Comparison of ENCODE assay signal across 9 mouse cellular contexts in the genomic region with DNA sequence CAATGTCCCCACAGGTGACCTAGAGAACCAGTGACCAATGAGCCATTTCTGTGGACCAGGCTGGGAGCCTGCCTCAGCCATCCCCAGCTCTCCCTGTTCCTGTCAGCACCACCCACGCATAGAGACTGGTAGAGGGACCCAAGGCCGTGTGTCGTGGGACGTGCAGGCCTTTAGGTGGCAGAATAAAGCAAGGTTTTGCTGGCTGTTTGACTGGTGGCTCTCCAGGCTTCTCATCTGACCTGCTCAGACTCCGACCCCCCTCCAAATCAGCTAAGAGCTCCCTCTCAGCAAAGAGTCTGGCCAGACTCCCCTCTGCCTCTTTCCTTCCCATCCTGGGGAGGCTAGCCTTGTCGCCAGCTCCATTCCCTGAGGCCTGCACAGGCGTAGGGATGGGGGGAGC. TPM values are rescaled to one million over a fixed set of nuclear protein-coding genes. Genes with fewer than 3 reads are reported as not detected.
A peak's percentile ranks its signal among the peaks of the same experiment; 100 is the strongest.
DNase-seq lines count a peak whose midpoint lies in the region; ATAC-seq and TF ChIP-seq lines count a peak whose summit lies in the region.
"Had no signal": no experiment of that assay in that cellular context is flagged by ENCODE, and none has a peak within 500 bp of the region (broad histone marks: within the 10 kb centered on the region; RNA-seq: fewer than 3 reads in every experiment).

No protein-coding gene starts in this region.

- peak; percentile 73 to 80 for DNase-seq in cerebellum, adult 18-20 months
- peak; percentile 82 for DNase-seq in midbrain, postnatal 0 days (ENCODE audit: low spot score)
- DNase-seq in thymus, postnatal 4 days = no peak
- DNase-seq in lung, postnatal 0 days (ENCODE audit: low spot score) = no peak
- DNase-seq in thymus, postnatal 10 days (ENCODE audit: low spot score in 2 of 2) = no peak

- H3K9me3 ChIP-seq in intestine, postnatal 0 days (ENCODE audit: control insufficient read depth) = no peaks in the 10 kb centered on the region
- H3K9me3 ChIP-seq in intestine, embryonic 16.5 days (ENCODE audit: control insufficient read depth, low read length) = no peaks in the 10 kb centered on the region
- no peaks in the 10 kb centered on the region for H3K9me3 ChIP-seq in forebrain, embryonic 15.5 days
- no peaks in the 10 kb centered on the region for H3K9me3 ChIP-seq in midbrain, postnatal 0 days (ENCODE audit: low read length)
- no peaks in the 10 kb centered on the region for H3K9me3 ChIP-seq in lung, postnatal 0 days (ENCODE audit: low read length)

- TF ChIP-seq EP300 in lung, postnatal 0 days (IDR thresholded peaks at IDR 0.05) = no peak

- peak; percentile 19; the same call in 1 of the 2 replicates for TF ChIP-seq CTCF in intestine, postnatal 0 days (IDR thresholded peaks at IDR 0.05; ENCODE audit: low read depth)
- TF ChIP-seq CTCF in midbrain, postnatal 0 days (IDR thresholded peaks at IDR 0.05) = peak; percentile 78
- TF ChIP-seq CTCF in lung, postnatal 0 days (IDR thresholded peaks at IDR 0.05) = no peak

- no peaks in the 10 kb centered on the region for H3K4me1 ChIP-seq in intestine, postnatal 0 days (replicated peaks; ENCODE audit: control insufficient read depth, insufficient read depth, low read length)
- peaks cover 8% of the 10 kb centered on the region for H3K4me1 ChIP-seq in intestine, embryonic 16.5 days (ENCODE audit: control insufficient read depth, insufficient read depth, low read length)
- peaks cover 27% of the 10 kb centered on the region for H3K4me1 ChIP-seq in forebrain, embryonic 15.5 days
- H3K4me1 ChIP-seq in midbrain, postnatal 0 days (ENCODE audit: insufficient read depth, low read length) = peaks cover 16% of the 10 kb centered on the region; the same call in 1 of the 2 replicates
- H3K4me1 ChIP-seq in lung, postnatal 0 days (ENCODE audit: insufficient read depth, low read depth, low read length) = no peaks in the 10 kb centered on the region

- ATAC-seq in intestine, postnatal 0 days = no peak
- ATAC-seq in intestine, embryonic 16.5 days = no peak
- ATAC-seq in forebrain, embryonic 15.5 days (replicated peaks) = 0 out of 2 replicates have a peak, but pooled peaks have one; percentile 20
- peak; percentile 68; the same call in 1 of the 2 replicates for ATAC-seq in midbrain, postnatal 0 days (ENCODE audit: low FRiP score)
- no peak for ATAC-seq in lung, postnatal 0 days

- 73% methylated on average over 7 of the region's 7 CpGs for WGBS in intestine, postnatal 0 days
- WGBS in intestine, embryonic 16.5 days = 65% methylated on average over 7 of the region's 7 CpGs
- WGBS in forebrain, embryonic 15.5 days = 53% methylated on average over 7 of the region's 7 CpGs
- 32% methylated on average over 7 of the region's 7 CpGs for WGBS in midbrain, postnatal 0 days
- 63% methylated on average over 7 of the region's 7 CpGs for whole genome bisulfite sequencing in lung, postnatal 0 days

- H3K4me3 ChIP-seq in intestine, postnatal 0 days (ENCODE audit: low read depth, low read length) = no peak overlapping the region
- no peak overlapping the region for H3K4me3 ChIP-seq in intestine, embryonic 16.5 days (ENCODE audit: low read length)
- no peak overlapping the region for H3K4me3 ChIP-seq in forebrain, embryonic 15.5 days
- H3K4me3 ChIP-seq in midbrain, postnatal 0 days (ENCODE audit: low read depth, low read length) = no peak overlapping the region
- no peak overlapping the region for H3K4me3 ChIP-seq in lung, postnatal 0 days (ENCODE audit: low read depth, low read length)
- H3K4me3 ChIP-seq: megakaryocyte, embryonic 14.5 days had no signal

- no peak overlapping the region for H3K27ac ChIP-seq in intestine, postnatal 0 days (ENCODE audit: low read depth, low read length)
- H3K27ac ChIP-seq in intestine, embryonic 16.5 days (ENCODE audit: low read length) = no peak overlapping the region
- no peak overlapping the region for H3K27ac ChIP-seq in forebrain, embryonic 15.5 days (replicated peaks)
- H3K27ac ChIP-seq in midbrain, postnatal 0 days (ENCODE audit: low read depth, low read length) = peak overlapping the region; percentile 49
- no peak overlapping the region for H3K27ac ChIP-seq in lung, postnatal 0 days (ENCODE audit: low read length)

- no peak overlapping the region for H3K9ac ChIP-seq in intestine, postnatal 0 days (ENCODE audit: low read depth, low read length)
- no peak overlapping the region for H3K9ac ChIP-seq in intestine, embryonic 16.5 days (ENCODE audit: low read depth, low read length)
- no peak overlapping the region for H3K9ac ChIP-seq in forebrain, embryonic 15.5 days (replicated peaks)
- H3K9ac ChIP-seq in midbrain, postnatal 0 days (replicated peaks; ENCODE audit: low read length, poor library complexity, severe bottlenecking) = peak overlapping the region; percentile 39; the same call in 1 of the 2 replicates
- H3K9ac ChIP-seq in lung, postnatal 0 days (replicated peaks; ENCODE audit: low read depth) = no peak overlapping the region

- no peak overlapping the region for H3K4me2 ChIP-seq in intestine, postnatal 0 days (replicated peaks; ENCODE audit: low read depth)
- no peak overlapping the region for H3K4me2 ChIP-seq in intestine, embryonic 16.5 days (ENCODE audit: low read depth, low read length)
- no peak overlapping the region for H3K4me2 ChIP-seq in forebrain, embryonic 15.5 days (replicated peaks)
- H3K4me2 ChIP-seq in midbrain, postnatal 0 days (ENCODE audit: low read depth, low read length, poor library complexity, severe bottlenecking) = no peak overlapping the region
- no peak overlapping the region for H3K4me2 ChIP-seq in lung, postnatal 0 days (replicated peaks; ENCODE audit: low read depth, low read length)

- H3K36me3 ChIP-seq in intestine, postnatal 0 days (ENCODE audit: control insufficient read depth, insufficient read depth) = peaks cover 17% of the 10 kb centered on the region
- H3K36me3 ChIP-seq in intestine, embryonic 16.5 days (ENCODE audit: control insufficient read depth, insufficient read depth, low read length) = 0 out of 2 replicates have a peak, but pooled peaks cover 3% of the 10 kb centered on the region
- H3K36me3 ChIP-seq in forebrain, embryonic 15.5 days = no peaks in the 10 kb centered on the region
- peaks cover 12% of the 10 kb centered on the region; the same call in 1 of the 2 replicates for H3K36me3 ChIP-seq in midbrain, postnatal 0 days (ENCODE audit: insufficient read depth, low read length)
- H3K36me3 ChIP-seq in lung, postnatal 0 days (ENCODE audit: insufficient read depth, low read length) = 0 out of 2 replicates have a peak, but pooled peaks cover 11% of the 10 kb centered on the region

- no peaks in the 10 kb centered on the region for H3K27me3 ChIP-seq in intestine, postnatal 0 days (replicated peaks; ENCODE audit: control insufficient read depth, insufficient read depth, low read length)
- H3K27me3 ChIP-seq in intestine, embryonic 16.5 days (replicated peaks; ENCODE audit: control insufficient read depth, insufficient read depth, low read length) = no peaks in the 10 kb centered on the region
- H3K27me3 ChIP-seq in forebrain, embryonic 15.5 days = no peaks in the 10 kb centered on the region
- no peaks in the 10 kb centered on the region for H3K27me3 ChIP-seq in midbrain, postnatal 0 days (ENCODE audit: insufficient read depth, low read length)
- no peaks in the 10 kb centered on the region for H3K27me3 ChIP-seq in lung, postnatal 0 days (replicated peaks; ENCODE audit: insufficient read depth, low read length)

RNA-seq across cellular contexts. Expression of a gene that starts 58.1 kb away (rescaled TPM):
- polyA plus RNA-seq in intestine, postnatal 0 days (2015; fragmentation: Nextera tagmentation; extraction: Ambion mirVana) = 12.0 and 14.9 TPM in 2 replicates
- 21.6 and 23.5 TPM in 2 replicates for polyA plus RNA-seq in intestine, embryonic 16.5 days (2015; fragmentation: Nextera tagmentation; extraction: Ambion mirVana)
- 15.2 and 19.3 TPM in 2 replicates for polyA plus RNA-seq in forebrain, embryonic 15.5 days (2015; fragmentation: Nextera tagmentation; extraction: Ambion mirVana)
- 34.5 and 34.7 TPM in 2 replicates for total RNA-seq in midbrain, postnatal 0 days (2014; rRNA removed)
- 17.5 and 17.9 TPM in 2 replicates for polyA plus RNA-seq in midbrain, postnatal 0 days (2015; fragmentation: Nextera tagmentation; extraction: Ambion mirVana)
- 6.0 and 7.4 TPM in 2 replicates for polyA plus RNA-seq in lung, postnatal 0 days (2015; fragmentation: Nextera tagmentation; extraction: Ambion mirVana)

Comparison
In these comparisons a context has a peak if more than half of its experiments do, and no peak if none do; other contexts are left out.
1. ATAC-seq: peak in forebrain, embryonic 15.5 days (single experiment) and midbrain, postnatal 0 days (single experiment); none in intestine, postnatal 0 days (single experiment), intestine, embryonic 16.5 days (single experiment) and lung, postnatal 0 days (single experiment).
2. DNase-seq: peak in cerebellum, adult 18-20 months (2 of 2) and midbrain, postnatal 0 days (single experiment); none in thymus, postnatal 4 days (single experiment), lung, postnatal 0 days (single experiment) and thymus, postnatal 10 days (0 of 2).